Mouse (Mus musculus): ENCODE results near the gene Rab1b.
A peak's percentile ranks its signal among the peaks of the same experiment; 100 is the strongest.
"Not testable (repeated sequence)": the region's sequence is repeated elsewhere in the genome, so short reads cannot be mapped to it uniquely, and the experiment has no call there.

The Rab1b gene

DNA sequence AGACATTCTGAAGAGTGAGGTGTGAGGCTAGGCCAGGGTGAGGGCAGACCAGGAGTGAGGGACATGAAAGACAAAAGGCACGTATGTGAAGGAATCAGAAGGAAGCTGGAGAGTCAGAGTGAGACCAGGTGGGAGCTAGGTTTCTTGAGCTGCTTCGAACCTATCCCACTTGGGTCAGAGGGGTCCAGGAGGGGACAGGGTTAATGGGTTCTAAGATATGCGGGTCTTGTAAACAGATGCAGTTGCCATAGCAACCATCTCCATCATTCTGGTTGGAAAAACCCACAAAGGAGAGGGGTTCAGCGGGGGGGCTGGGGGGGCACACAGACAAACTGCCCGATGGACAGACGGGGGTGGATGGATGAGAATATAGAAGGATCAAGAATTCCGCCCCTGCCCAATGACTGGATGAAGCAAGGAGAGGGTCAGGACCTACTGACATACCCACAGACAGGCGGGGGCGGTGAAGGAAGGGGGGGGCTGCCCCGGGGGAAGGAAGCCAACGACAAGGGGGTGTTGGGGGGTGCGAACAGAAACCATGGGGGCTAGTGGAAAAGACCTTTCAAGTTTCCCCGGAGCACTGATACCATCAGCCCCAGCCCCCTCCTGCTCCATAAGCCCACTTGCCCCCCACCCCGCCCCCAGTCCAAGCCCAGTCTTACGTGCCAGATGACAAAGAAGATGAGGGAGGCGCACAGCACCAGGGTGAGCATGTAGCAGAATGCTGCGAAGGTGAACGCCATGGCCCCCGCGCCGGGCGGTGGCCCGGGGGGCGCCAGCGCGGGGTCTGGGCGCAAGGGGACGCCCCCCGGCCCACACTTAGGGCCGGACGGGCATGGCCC lies 9.1 kb downstream of the Rab1b start:
- DNase-seq (ENCODE audit: low spot score in 2 of 2), result no peak

DNA sequence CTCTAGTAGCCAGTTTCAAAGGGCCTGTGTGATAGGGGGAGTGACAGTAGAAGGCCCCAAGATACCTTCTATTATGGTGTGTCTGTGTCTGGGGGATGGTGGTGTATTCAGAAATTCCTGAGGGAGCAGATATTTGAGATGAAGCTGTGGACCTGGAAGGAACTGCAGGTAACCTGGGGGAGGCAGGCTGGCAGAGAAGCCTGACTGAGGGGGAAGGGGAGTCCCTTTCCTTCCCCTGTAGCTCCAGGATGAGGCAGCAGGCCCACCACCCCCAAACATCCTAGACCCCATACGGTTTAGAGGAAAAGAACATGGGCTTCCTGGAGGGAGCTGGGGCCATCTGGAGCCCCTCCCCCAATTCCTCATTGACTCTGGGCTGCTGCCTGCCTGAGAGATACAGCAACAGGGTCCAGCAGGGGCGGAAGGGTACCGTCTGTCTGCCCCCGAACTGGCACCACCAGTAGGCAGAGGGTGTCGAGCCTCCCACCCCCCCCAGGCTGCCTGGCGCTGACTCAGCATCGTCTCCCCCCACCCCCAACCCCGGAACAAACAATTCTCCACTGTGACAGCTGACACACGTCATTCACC lies 10.9 kb downstream of the Rab1b start:
- DNase-seq (ENCODE audit: low spot score in 2 of 2), result no peak

DNA sequence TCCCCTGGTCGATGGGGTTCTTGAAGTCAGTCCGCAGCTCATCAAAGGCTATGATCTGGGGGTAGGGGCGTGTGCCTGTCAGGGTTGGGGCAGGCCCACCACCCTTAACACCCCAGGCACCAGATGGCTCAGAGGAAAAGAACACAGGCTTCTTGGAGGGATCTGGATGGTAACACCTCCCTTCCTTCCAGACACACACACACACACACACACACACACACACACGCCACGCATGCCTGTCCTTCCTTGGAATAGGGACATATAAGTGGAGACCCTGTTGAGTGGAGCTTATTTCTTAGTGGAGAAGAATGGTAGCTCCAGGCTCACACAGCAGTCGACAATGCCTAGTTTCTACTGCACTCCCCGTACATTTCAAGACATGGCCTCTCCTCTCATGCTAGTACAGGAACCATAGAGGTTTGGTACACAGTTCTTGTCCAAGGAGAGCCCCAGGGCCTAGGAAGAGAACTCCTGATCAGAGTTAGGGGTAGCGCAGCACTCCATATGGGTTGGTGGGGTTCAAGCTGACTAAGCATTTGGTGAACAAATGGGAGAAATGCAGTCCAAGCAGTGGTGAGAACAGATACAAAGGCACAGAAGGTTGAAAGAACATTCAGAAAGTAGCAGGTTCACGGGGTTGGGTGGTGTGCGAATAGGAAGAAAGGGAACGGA lies 12.0 kb downstream of the Rab1b start:
- no peak for DNase-seq (ENCODE audit: low spot score in 2 of 2)

DNA sequence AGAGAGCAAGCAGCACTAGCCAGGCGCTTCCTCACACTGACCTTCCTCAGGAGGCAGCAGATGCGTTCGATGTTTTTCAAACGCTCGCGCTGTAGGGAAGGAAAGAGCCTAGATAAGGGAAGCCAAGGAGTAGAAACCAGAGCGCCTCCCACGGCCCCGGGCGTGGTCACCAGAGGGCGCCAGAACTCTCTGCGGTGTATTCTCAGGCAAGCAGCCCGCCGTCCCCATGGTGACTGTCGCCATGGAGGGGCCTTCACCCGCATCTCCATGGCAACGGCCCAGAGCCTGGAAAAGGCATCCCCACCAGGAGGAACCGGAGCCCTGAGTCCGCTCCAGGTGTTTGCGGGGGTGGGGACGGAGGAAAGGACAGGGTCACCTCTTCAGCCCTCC lies 12.6 kb downstream of the Rab1b start:
- peak; percentile 96 to 97 for DNase-seq (ENCODE audit: low spot score in 2 of 2)

DNA sequence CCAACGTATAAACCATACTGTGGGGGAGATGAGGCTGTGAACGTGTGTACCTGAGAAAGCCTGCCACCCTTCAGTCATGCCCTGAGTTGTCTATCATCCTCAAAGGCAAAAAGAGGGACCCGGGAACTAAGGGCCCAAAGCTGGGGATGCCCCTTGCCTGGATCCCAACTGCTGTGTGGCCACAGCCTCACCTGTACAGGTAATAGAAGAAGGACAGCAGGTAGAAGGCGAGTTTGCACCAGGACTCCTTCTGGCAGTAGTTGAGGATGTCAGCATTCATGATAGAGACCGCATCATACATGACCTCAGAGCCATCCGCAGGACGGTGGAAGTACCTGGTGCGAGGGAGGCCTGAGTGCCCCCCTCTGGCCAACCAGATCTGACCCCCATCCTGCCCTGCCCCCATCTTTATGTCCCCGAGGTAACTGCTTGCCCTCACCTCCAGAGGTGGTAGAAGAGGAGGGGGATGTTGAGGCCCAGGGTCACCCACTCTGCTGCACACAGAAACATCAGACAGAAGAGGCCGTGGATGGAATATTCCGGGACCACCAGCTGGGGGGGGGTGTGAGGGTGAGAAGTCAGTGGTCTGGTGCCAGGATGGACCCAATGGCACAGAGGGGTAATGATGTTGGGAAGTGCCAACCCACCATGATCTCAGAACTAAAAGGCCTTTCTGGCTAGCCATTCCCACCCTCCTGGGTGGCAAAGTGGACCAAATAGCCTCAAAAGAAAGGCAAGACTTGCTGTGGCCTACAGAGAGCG lies 13.2 kb downstream of the Rab1b start:
- DNase-seq (ENCODE audit: low spot score in 2 of 2), result no peak

DNA sequence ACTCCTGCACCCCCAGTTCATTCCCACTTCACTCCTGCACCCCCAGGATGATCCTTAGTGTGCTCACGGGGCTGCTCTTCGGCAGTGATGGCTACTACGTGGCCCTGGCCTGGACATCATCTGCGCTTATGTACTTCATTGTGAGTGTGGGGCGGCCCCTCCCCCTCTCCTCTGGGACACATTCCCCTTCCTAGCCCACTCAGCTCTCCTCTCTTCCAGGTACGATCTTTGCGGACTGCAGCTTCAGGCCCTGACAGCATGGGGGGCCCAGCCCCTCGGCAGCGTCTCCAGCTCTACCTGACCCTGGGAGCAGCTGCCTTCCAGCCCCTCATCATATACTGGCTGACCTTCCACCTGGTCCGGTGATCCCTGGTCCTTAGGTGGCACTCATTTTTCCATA lies 14.8 kb downstream of the Rab1b start:
- DNase-seq (ENCODE audit: low spot score in 2 of 2), result no peak

DNA sequence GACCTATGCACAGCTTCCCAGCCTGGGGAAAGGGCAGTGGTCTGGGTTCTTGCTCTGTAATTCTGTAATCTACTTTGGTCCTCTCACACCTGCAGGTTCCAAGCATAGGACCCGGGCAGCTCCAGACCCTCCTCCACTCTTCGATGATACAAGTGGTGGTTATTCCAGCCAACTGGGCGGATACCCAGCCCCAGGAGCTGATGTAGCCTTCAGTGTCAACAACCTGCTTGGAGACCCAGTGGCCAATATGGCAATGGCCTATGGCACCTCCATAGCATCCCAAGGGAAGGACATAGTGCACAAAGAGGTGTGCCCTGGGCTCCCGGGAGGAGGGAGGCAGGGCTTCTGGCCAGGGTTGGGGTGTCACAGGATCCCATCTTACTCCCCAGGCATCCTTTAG lies 17.5 kb downstream of the Rab1b start:
- DNase-seq (ENCODE audit: low spot score in 2 of 2), result no peak

DNA sequence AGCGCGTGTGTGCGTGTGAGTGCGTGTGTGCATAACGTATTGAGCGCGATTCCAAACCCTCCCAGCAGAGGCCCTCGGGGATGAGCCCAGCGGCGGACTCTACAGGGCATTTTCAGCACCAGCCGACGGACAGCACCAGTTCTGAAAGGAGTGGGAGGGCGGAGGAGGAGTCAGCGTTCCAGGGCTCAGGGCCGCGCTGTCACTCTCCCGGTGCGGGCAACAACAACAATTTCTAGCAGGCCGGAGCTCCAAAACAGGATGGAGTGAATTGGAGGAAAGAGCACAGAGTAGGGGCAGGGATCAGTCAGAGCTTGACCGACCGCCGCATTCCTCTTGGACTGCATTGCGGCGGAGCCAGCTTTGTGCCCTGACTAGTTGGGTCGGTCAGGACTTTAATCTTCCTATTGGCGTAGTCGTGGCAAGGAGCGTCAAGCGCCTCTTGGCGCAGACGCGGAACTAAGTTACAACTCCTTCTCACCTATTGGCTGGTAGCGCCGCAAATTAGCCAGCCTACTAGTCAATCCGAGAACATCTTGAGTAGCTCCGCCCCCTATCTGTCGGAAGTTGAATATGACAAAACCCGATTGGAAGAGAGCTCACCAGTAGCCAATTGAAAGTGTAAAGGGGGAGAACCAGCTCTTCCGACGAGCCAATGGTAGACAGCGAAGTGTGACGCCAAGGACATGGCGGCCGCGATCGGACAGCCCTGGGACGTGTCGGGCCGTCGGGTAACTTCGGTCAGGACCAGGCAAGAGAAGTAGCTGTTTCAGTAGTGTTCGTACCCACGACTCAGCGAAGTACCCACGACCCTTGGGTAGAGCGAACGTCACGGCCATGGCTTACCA lies 18.8 kb downstream of the Rab1b start, which contains the start of gene Yif1a:
Gene Yif1a (plus strand): TSS at position 655 of the 845 bp plus-strand sequence.
- DNase-seq (ENCODE audit: low spot score in 2 of 2), result peak; percentile 93 to 97

DNA sequence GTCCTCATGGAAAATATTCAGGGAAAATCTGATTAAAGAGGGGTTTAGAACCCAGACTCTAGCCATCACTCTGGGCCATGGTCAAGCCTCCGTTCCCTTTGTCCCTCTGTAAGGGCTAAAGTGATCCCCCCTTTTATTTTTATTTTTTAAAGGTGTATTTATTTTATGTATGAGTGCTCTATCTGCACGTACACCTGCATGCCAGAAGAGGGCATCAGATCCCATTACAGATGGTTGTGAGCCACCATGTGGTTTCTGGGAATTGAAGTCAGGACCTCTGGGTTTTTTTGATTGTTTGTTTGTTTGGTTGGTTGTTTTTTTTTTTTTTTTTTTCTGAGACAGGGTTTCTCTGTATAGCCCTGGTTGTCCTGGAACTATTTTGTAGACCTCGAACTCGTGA lies 20.3 kb downstream of the Rab1b start:
- not testable (repeated sequence) for DNase-seq (ENCODE audit: low spot score in 2 of 2)

DNA sequence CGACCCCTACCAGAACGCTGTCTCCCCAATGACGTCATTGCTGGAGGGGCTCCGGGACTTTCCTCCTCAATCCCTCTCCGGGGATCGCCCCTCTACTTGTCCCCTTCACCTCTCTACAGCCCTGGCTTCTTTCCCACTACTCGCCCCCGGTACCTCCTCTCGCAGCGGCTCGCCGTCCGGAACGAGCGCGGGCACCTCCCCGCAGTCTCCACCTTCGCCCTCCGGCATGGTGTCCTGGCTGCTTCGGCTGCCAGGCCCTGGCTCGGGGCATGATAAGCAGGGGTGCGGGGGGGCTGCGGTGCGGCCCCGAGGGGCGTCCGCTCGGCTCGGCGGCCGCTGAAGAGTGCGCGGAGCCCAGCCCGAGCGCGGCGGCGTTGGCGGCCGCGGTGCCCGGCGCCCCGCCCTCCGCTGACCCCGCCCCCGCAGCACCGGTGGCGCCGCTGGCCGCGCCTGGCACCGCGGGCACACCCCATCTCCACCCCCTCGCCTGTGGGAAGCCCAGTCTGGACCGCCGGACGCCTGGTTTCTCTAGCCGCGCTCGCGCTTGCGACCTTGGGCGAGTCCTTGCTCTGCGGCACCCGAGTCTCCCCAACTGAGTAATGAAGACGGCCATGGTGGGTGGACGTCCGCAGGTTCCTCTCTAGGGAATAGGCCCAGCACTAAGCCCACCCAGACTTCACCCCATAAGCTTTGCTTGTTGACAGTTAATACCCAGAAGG lies 21.6 kb downstream of the Rab1b start, which contains the start of gene Tmem151a:
Gene Tmem151a (minus strand): TSS at position 387 of the 719 bp plus-strand sequence.
- DNase-seq (ENCODE audit: low spot score in 2 of 2), result no peak

DNA sequence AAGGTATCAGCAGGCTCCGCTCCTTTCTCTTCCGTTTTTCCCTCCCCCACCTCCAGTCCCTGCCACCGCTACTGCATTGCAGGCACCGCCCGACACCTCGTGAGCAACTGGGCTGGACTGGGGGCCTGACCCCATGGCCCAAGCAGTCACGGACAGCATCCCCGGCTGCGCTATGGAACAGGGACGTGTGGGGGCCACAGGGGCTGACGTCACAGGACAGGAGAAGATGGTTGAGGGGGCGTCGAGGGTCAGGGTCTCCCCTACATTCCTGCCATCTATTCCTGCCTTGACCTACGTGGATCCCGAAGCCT lies 22.1 kb downstream of the Rab1b start:
- no peak for DNase-seq (ENCODE audit: low spot score in 2 of 2)

DNA sequence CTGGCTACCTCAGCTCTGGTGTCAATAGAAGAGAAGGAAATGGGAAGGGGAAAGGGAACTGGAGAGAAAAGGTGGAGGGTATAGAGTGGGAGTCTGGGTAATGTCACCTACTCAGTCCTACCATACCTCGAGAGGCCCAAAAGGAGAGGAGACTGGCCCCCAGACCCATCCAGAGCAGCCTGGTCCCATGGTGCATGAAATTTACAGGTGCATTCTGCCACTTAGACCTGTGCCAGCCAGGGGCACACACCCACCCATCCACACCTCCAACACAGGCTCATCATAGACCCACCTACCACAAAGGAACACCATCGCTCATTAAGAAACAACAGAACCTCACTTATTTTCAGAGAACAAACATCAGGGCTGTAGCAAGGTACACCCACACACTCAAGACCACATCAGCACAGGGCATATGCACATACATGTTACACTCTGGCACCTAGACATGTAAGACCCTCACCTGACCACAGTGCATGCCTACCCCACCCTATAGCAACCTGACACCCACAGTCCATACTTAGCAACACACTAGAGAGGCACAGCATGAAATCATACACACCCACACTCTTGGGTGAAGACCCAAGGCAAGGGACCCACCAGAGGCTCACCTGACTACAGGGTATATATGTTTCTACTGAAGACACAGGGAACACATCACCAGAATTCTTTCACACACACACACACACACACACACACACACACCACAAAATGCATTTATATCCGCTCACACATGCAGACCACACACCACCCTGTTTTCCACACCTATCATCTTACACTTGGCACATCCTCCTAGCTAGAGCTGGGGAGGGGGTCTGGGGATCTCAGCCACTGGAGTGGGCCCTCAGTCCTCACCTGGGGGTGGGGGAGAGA lies 22.7 kb downstream of the Rab1b start:
- no peak for DNase-seq (ENCODE audit: low spot score in 2 of 2)

DNA sequence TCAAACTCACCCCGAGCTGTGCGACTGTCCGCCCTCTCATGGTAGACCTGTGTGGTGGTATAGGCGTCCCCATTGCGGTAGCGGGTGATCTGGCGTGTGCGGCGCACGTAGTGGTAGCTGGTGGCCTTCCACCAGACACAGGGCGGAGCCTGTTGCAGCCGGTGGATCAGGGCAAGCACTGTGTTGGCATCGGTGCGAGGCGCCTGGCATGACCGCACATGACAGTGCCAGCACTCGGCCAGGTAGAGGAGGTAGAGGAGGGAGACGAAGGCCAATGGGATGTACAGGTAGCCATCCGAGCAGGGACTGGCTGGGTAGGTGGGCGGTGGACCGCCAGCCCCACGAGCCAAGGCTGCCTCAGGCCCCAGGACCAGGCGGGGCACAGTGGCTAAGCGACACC lies 24.3 kb downstream of the Rab1b start:
- no peak for DNase-seq (ENCODE audit: low spot score in 2 of 2)

DNA sequence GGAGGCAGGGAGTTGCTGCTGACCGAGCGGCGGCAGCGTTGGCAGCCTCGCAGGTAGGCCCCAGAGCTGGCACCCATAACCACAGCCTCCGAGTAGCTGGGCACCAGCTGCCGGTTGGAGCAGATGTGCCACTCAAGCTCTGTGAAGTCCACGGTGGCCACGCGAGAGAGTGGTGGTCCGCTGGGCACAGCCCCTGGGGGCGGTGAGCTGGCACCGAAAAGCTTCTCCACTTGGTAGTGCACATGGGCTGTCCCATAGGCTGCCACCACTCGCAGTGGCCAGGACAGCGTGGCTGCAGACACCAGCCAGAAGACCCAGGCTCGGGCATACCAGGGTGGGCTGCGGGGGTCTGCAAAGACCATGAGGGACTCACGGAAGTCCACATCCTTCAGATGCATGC lies 24.9 kb downstream of the Rab1b start:
- no peak for DNase-seq (ENCODE audit: low spot score in 2 of 2)

DNA sequence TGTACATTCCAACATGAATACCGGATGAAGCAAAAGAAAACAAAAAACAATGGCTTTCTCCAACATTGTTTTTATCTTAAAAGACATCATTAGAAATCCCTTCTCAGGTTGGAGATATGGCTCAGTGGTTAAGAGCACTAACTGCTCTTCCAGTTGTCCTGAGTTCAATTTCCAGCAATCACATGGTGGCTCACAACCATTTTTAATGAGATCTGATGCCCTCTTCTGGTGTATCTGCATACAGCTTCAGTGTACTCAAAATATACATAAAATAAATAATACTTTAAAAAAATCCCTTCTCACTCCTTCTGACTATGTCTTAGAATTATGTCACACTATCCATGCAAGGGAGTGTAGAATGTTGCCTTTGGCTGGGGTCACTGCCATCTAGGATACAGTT lies 27.6 kb downstream of the Rab1b start:
- no peak for DNase-seq (ENCODE audit: low spot score in 2 of 2)

DNA sequence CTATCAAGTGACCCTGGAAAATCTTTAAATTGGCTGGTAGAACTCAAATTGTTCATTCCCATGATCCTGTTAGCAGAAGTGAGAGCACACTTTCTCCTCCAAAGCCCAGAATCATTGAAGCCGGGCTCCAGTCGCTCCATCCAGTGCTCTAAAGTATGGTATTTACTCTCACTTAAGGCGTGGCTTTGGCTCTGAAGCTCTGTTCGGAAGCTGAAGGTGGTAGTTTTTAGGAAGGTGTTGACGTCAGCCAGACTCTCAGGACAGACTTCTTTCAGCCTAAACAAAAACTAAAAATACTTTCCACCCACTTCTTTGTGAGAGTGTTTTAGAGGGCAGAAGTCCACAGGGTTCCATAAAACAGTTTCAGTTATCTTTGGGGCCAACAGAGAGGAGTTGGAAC lies 33.4 kb downstream of the Rab1b start:
- DNase-seq (ENCODE audit: low spot score in 2 of 2), result no peak

DNA sequence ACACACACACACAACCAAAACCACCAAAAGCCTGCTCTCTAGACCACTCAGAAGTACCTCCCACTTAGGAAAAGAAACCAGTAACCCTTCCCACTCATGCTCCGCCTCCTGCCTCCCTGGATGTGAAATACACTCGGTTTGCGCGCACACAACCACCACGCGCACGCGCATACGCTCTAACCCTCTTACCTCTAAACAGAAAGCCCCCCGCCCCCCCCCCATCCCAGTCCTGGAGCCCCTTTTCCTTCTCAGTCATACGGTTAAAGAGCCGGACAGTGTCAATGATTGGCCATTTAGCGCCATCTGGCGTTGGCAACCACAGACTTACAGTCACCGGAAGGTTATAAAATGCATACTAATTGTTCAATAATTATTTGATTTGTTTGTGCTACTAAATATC lies 33.8 kb downstream of the Rab1b start:
- no peak for DNase-seq (ENCODE audit: low spot score in 2 of 2)

DNA sequence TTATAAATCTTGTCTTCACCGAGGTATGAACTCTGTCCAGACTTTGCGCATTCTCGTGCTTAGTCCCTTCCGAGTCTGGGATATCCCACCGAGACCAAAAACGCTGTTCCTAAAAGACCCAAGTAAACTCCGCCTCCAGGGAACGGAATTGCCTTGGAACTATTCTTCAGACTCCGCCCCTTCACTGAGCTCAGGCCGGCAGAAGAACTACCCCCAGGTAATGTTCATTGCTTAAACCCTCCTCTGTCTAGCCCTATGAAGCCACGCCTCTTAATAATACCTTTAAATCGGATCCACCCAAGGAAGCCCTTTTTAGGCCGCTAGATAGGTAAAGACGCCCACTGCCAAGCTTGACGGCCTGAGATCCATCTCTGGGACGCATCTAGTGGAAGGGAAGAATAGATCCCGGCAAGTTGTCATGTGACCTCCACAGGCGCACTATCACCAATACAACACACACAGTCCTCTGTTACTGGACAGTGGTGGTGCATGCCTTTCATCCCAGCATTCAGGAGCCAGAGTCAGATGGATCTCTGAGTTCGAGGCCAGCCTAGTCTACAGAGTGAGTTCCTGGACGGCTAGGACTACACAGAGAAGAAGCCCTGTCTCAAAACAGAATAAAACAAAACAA lies 34.4 kb downstream of the Rab1b start:
- DNase-seq (ENCODE audit: low spot score in 2 of 2), result no peak

All from frontal cortex, postnatal 10 days (tissue).